Mouse (Mus musculus) MEL (cell line): ENCODE measurements around the gene Sox5.

Source experiments
- POLR2A ChIP-seq, 2 experiments: IDR thresholded peaks; 2 replicates each; pipeline ENCODE4 v1.6.1; 2011 to 2012; ENCODE audit warnings: low read length in 2 of 2, mild to moderate bottlenecking in 2 of 2, control low read depth in 1 of 2, improper control_type of control experiment in 1 of 2, low read depth in 1 of 2, moderate library complexity in 1 of 2; ENCODE audit not compliant: control insufficient read depth in 1 of 2, insufficient read depth in 1 of 2, poor library complexity in 1 of 2
- TCF12 ChIP-seq: IDR thresholded peaks from 2 replicates; pipeline ENCODE4 v1.6.1; 2014; ENCODE audit warnings: low read depth, mild to moderate bottlenecking, inconsistent platforms, low read length, improper control_type of control experiment, moderate library complexity
- USF2 ChIP-seq, 2 experiments: IDR thresholded peaks; 2 replicates each; pipeline ENCODE4 v1.6.1; 2011 to 2012; ENCODE audit warnings: improper control_type of control experiment in 2 of 2, low read length in 2 of 2, borderline replicate concordance in 1 of 2, inconsistent platforms in 1 of 2, low read depth in 1 of 2, mild to moderate bottlenecking in 1 of 2; ENCODE audit not compliant: insufficient read depth in 1 of 2
- ZNF384 ChIP-seq: IDR thresholded peaks from 2 replicates; pipeline ENCODE4 v1.6.1; 2012; ENCODE audit warnings: low read depth, mild to moderate bottlenecking, inconsistent platforms, low read length, improper control_type of control experiment

DNA sequence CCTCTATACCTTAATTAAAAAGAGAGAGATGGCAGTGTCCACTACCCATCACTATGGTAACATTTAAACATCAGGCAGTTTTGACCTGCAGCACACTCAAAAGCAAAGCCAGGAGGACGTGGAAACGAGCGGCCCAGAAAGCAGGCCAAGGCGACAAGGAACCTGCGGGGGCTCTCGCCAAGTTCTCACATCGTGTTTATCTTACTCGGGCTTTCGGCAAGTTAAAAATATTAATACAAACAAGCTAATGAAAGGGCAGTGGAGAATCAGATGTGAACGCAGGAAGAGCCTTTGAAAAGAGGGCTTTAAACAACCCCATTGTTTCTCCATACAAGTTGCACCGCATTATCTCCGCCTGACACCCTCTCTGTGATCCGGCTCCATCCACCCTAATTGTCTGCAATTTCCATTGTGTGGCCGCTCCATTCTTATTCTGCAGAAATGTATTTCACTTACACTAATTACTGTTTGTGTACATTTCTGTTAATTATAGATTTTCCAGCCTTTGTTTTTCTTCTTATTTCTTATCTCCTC is 444.3 kb downstream of the Sox5 start:
- TF ChIP-seq POLR2A (IDR thresholded peaks at IDR 0.05; ENCODE audit: control insufficient read depth in 1 of 2, insufficient read depth in 1 of 2, low read depth in 1 of 2, low read length in 2 of 2, poor library complexity in 1 of 2) (no peak), USF2 (IDR thresholded peaks at IDR 0.05; ENCODE audit: borderline replicate concordance in 1 of 2, insufficient read depth in 1 of 2, low read depth in 1 of 2, low read length in 2 of 2) (no peak), ZNF384 (no peak), TCF12 (no peak)
